22 mouse cellular contexts compared by ENCODE assay signal in genomic region chr5:149642783-149643509, GRCm38 (mm10). TPM values are rescaled to one million over a fixed set of nuclear protein-coding genes. Genes with fewer than 3 reads are reported as not detected.
A peak's percentile ranks its signal among the peaks of the same experiment; 100 is the strongest.
DNase-seq lines count a peak whose midpoint lies in the region; ATAC-seq and TF ChIP-seq lines count a peak whose summit lies in the region.
"Had no signal": no experiment of that assay in that cellular context is flagged by ENCODE, and none has a peak within 500 bp of the region (broad histone marks: within the 10 kb centered on the region; RNA-seq: fewer than 3 reads in every experiment).

No protein-coding gene starts in this region.

- peaks cover 35% of the 10 kb centered on the region for H3K79me2 ChIP-seq in MEL (ENCODE audit: control insufficient read depth, insufficient read depth, low read length, poor library complexity)

- H3K9ac ChIP-seq in liver, embryonic 11.5 days (ENCODE audit: low read depth, low read length): 0 out of 2 replicates have a peak overlapping the region, but pooled peaks have one; percentile 34
- peak overlapping the region; percentile 86 for H3K9ac ChIP-seq in MEL (ENCODE audit: control insufficient read depth, low read depth, low read length, poor library complexity, severe bottlenecking)
- H3K9ac ChIP-seq in kidney, embryonic 15.5 days: no peak overlapping the region
- H3K9ac ChIP-seq in lung, postnatal 0 days (replicated peaks; ENCODE audit: low read depth): no peak overlapping the region
- H3K9ac ChIP-seq: forebrain, embryonic 12.5 days; hindbrain, embryonic 15.5 days; midbrain, embryonic 15.5 days; neural tube, embryonic 12.5 days had no signal

- no peak for TF ChIP-seq CTCF in E14TG2a.4 (conservative IDR thresholded peaks at IDR 0.05; ENCODE audit: low read length)
- TF ChIP-seq CTCF in MEL (IDR thresholded peaks at IDR 0.05 in 2 of 3, conservative IDR thresholded peaks at IDR 0.05 in 1 of 3; ENCODE audit: control insufficient read depth in 1 of 3, insufficient read depth in 1 of 3, low read depth in 2 of 3, low read length in 3 of 3, poor library complexity in 1 of 3, severe bottlenecking in 1 of 3): no peak
- TF ChIP-seq CTCF in lung, postnatal 0 days (IDR thresholded peaks at IDR 0.05): no peak

- H3K9me3 ChIP-seq in liver, embryonic 11.5 days (ENCODE audit: control insufficient read depth, low read length): no peaks in the 10 kb centered on the region
- no peaks in the 10 kb centered on the region for H3K9me3 ChIP-seq in E14TG2a.4 (ENCODE audit: low read length)
- no peaks in the 10 kb centered on the region for H3K9me3 ChIP-seq in MEL (replicated peaks; ENCODE audit: insufficient read depth, low read length)
- no peaks in the 10 kb centered on the region for H3K9me3 ChIP-seq in kidney, embryonic 15.5 days (replicated peaks)
- no peaks in the 10 kb centered on the region for H3K9me3 ChIP-seq in lung, postnatal 0 days (ENCODE audit: low read length)
- H3K9me3 ChIP-seq: embryonic facial prominence, embryonic 10.5 days; forebrain, embryonic 12.5 days; heart, embryonic 10.5 days; hindbrain, embryonic 15.5 days; megakaryocyte, embryonic 14.5 days; midbrain, embryonic 15.5 days; neural tube, embryonic 12.5 days had no signal

- WGBS in liver, embryonic 11.5 days: 78% methylated on average over 11 of the region's 11 CpGs
- 73% methylated on average over 11 of the region's 11 CpGs for WGBS in kidney, embryonic 15.5 days
- 69% methylated on average over 11 of the region's 11 CpGs for WGBS in lung, postnatal 0 days

- TF ChIP-seq EP300 in MEL (IDR thresholded peaks at IDR 0.05; ENCODE audit: low read depth in 1 of 2, low read length in 2 of 2): no peak
- TF ChIP-seq EP300 in lung, postnatal 0 days (IDR thresholded peaks at IDR 0.05): no peak

- H3K27me3 ChIP-seq in liver, embryonic 11.5 days (replicated peaks; ENCODE audit: control insufficient read depth, insufficient read depth, low read length): no peaks in the 10 kb centered on the region
- H3K27me3 ChIP-seq in E14TG2a.4 (ENCODE audit: insufficient read depth, low read length) (no peaks in the 10 kb centered on the region), MEL (ENCODE audit: control insufficient read depth in 1 of 2, insufficient read depth in 2 of 2, low read length in 2 of 2) (no peaks in the 10 kb centered on the region)
- H3K27me3 ChIP-seq in kidney, embryonic 15.5 days: no peaks in the 10 kb centered on the region
- H3K27me3 ChIP-seq in lung, postnatal 0 days (replicated peaks; ENCODE audit: insufficient read depth, low read length): no peaks in the 10 kb centered on the region
- H3K27me3 ChIP-seq: forebrain, embryonic 12.5 days; hindbrain, embryonic 15.5 days; megakaryocyte, embryonic 14.5 days; midbrain, embryonic 15.5 days; neural tube, embryonic 12.5 days had no signal

- H3K36me3 ChIP-seq in liver, embryonic 11.5 days (ENCODE audit: control insufficient read depth, insufficient read depth, low read length): no peaks in the 10 kb centered on the region
- peaks cover 5% of the 10 kb centered on the region; the same call in 1 of the 2 replicates for H3K36me3 ChIP-seq in E14TG2a.4 (ENCODE audit: insufficient read depth, low read length)
- peaks cover 0 to 44% of the 10 kb centered on the region in 2 experiments; a peak in 2 of 4 replicates for H3K36me3 ChIP-seq in MEL (ENCODE audit: control insufficient read depth in 1 of 2, insufficient read depth in 2 of 2, low read length in 2 of 2)
- no peaks in the 10 kb centered on the region for H3K36me3 ChIP-seq in kidney, embryonic 15.5 days
- no peaks in the 10 kb centered on the region for H3K36me3 ChIP-seq in lung, postnatal 0 days (ENCODE audit: insufficient read depth, low read length)
- H3K36me3 ChIP-seq: embryonic facial prominence, embryonic 10.5 days; forebrain, embryonic 12.5 days; heart, embryonic 10.5 days; hindbrain, embryonic 15.5 days; midbrain, embryonic 15.5 days; neural tube, embryonic 12.5 days had no signal

- intact Hi-C loops in left cerebral cortex, postnatal 25 days (cut with DNase I): loop anchor here (10.0 kb wide), 1 partner anchor 212 kb away; no protein-coding TSS in a partner anchor

- peaks cover 2% of the 10 kb centered on the region for H3K4me1 ChIP-seq in liver, embryonic 11.5 days (replicated peaks; ENCODE audit: control insufficient read depth, insufficient read depth, low read length)
- H3K4me1 ChIP-seq in E14TG2a.4 (replicated peaks; ENCODE audit: low read depth, low read length) (peaks cover 27% of the 10 kb centered on the region), MEL (ENCODE audit: control insufficient read depth in 1 of 2, insufficient read depth in 2 of 2, low read length in 2 of 2) (peaks cover 21 to 42% of the 10 kb centered on the region in 2 experiments)
- H3K4me1 ChIP-seq in kidney, embryonic 15.5 days: no peaks in the 10 kb centered on the region
- no peaks in the 10 kb centered on the region for H3K4me1 ChIP-seq in lung, postnatal 0 days (ENCODE audit: insufficient read depth, low read depth, low read length)
- H3K4me1 ChIP-seq: heart, embryonic 10.5 days; neural tube, embryonic 12.5 days had no signal

- no peak overlapping the region for H3K27ac ChIP-seq in liver, embryonic 11.5 days (ENCODE audit: low read depth, low read length)
- H3K27ac ChIP-seq in MEL (ENCODE audit: control insufficient read depth, low read depth, low read length): peak overlapping the region; percentile 98
- H3K27ac ChIP-seq in kidney, embryonic 15.5 days: no peak overlapping the region
- H3K27ac ChIP-seq in lung, postnatal 0 days (ENCODE audit: low read length): no peak overlapping the region
- H3K27ac ChIP-seq: embryonic facial prominence, embryonic 10.5 days; forebrain, embryonic 12.5 days; gastrocnemius, adult 2 months; heart, embryonic 10.5 days; hindbrain, embryonic 15.5 days; midbrain, embryonic 15.5 days; neural tube, embryonic 12.5 days had no signal

- no peak for DNase-seq in liver, embryonic 11.5 days (ENCODE audit: low spot score)
- DNase-seq in liver (no peak), MEL (ENCODE audit: low read depth, low spot score) (peak; percentile 57)
- peak; percentile 35 to 73 for DNase-seq in left cerebral cortex, postnatal 25 days (ENCODE audit: low spot score in 2 of 2)
- DNase-seq in lung, postnatal 0 days (ENCODE audit: low spot score): no peak
- DNase-seq: adrenal gland, postnatal 25 days; B cell, adult 2 months; cerebellum, adult 11 months; cerebellum, adult 9-11 months; gastrocnemius, adult 2 months; heart, postnatal 4 days; lung, adult 2 months had no signal

- TF ChIP-seq POLR2A in MEL (IDR thresholded peaks at IDR 0.05; ENCODE audit: control insufficient read depth in 1 of 2, insufficient read depth in 1 of 2, low read depth in 1 of 2, low read length in 2 of 2, poor library complexity in 1 of 2): no peak

- ATAC-seq in liver, embryonic 11.5 days (replicated peaks; ENCODE audit: low FRiP score): no peak
- ATAC-seq in kidney, embryonic 15.5 days (replicated peaks; ENCODE audit: low FRiP score): no peak
- ATAC-seq in erythroid progenitor cell, adult 5-6 weeks (replicated peaks; ENCODE audit: low FRiP score, poor library complexity, severe bottlenecking): no peak
- ATAC-seq in lung, postnatal 0 days: no peak
- ATAC-seq: midbrain, embryonic 15.5 days had no signal

- TF ChIP-seq RAD21 in MEL (IDR thresholded peaks at IDR 0.05; ENCODE audit: low read depth, low read length): no peak

- no peak overlapping the region for H3K4me3 ChIP-seq in liver, embryonic 11.5 days (ENCODE audit: low read depth, low read length)
- H3K4me3 ChIP-seq in E14TG2a.4 (replicated peaks; ENCODE audit: low read length) (peak overlapping the region; percentile 74; the same call in 1 of the 2 replicates), MEL (ENCODE audit: control insufficient read depth in 1 of 2, insufficient read depth in 1 of 2, low read depth in 2 of 2, low read length in 2 of 2) (peak overlapping the region; percentile 77 to 78)
- H3K4me3 ChIP-seq in kidney, embryonic 15.5 days (replicated peaks): no peak overlapping the region
- no peak overlapping the region for H3K4me3 ChIP-seq in lung, postnatal 0 days (ENCODE audit: low read depth, low read length)
- H3K4me3 ChIP-seq: embryonic facial prominence, embryonic 10.5 days; forebrain, embryonic 12.5 days; gastrocnemius, adult 2 months; heart, embryonic 10.5 days; hindbrain, embryonic 15.5 days; megakaryocyte, embryonic 14.5 days; midbrain, embryonic 15.5 days; neural tube, embryonic 12.5 days had no signal

- H3K4me2 ChIP-seq in liver, embryonic 11.5 days: peak overlapping the region; percentile 7
- no peak overlapping the region for H3K4me2 ChIP-seq in kidney, embryonic 15.5 days
- no peak overlapping the region for H3K4me2 ChIP-seq in lung, postnatal 0 days (replicated peaks; ENCODE audit: low read depth, low read length)
- H3K4me2 ChIP-seq: forebrain, embryonic 12.5 days; hindbrain, embryonic 15.5 days; midbrain, embryonic 15.5 days; neural tube, embryonic 12.5 days had no signal

TF ChIP-seq in MEL, 35 proteins besides CTCF, POLR2A, EP300 and RAD21:
- TF ChIP-seq TBP (IDR thresholded peaks at IDR 0.05; ENCODE audit: low read depth, low read length) (peak; percentile 24; the same call in 1 of the 2 replicates), POLR2AphosphoS2 (IDR thresholded peaks at IDR 0.05; ENCODE audit: low read length) (no peak)

RNA-seq across cellular contexts. Expression of gene Hsph1, which starts 6.8 kb away (rescaled TPM):
- polyA plus RNA-seq in liver, embryonic 11.5 days (2014; fragmentation: Nextera tagmentation; extraction: Ambion mirVana): 116 and 119 TPM in 2 replicates
- total RNA-seq in MEL (2012; rRNA removed): 170 and 176 TPM in 2 replicates
- 100 to 1,000 TPM; 300 to 388 TPM for polyA plus RNA-seq in MEL (2012; ENCODE audit: insufficient read depth in 1 of 2, insufficient read length in 2 of 2, low read depth in 1 of 2, low replicate concordance in 2 of 2, missing spikeins in 1 of 2)
- total RNA-seq in left cerebral cortex, postnatal 25 days (2021): 100 to 1,000 TPM; 388 to 390 TPM
- 62.6 and 68.8 TPM in 2 replicates for polyA plus RNA-seq in kidney, embryonic 15.5 days (2015; fragmentation: Nextera tagmentation; extraction: Ambion mirVana)
- total RNA-seq in erythroid progenitor cell, adult 5-6 weeks (2015; ENCODE audit: low replicate concordance): 11.2 and 36.9 TPM in 2 replicates
- 3.8 and 23.2 TPM in 2 replicates for total RNA-seq in erythroid progenitor cell, adult 5-6 weeks (2017; ENCODE audit: low replicate concordance)
- 7.3 and 14.7 TPM in 2 replicates for polyA plus RNA-seq in lung, postnatal 0 days (2015; fragmentation: Nextera tagmentation; extraction: Ambion mirVana)

RNA-seq across cellular contexts. Expression of gene B3glct, which starts 35.1 kb away (rescaled TPM):
- 13.2 and 13.4 TPM in 2 replicates for polyA plus RNA-seq in liver, embryonic 11.5 days (2014; fragmentation: Nextera tagmentation; extraction: Ambion mirVana)
- 9.1 and 14.2 TPM in 2 replicates for total RNA-seq in MEL (2012; rRNA removed)
- polyA plus RNA-seq in MEL (2012; ENCODE audit: insufficient read depth in 1 of 2, insufficient read length in 2 of 2, low read depth in 1 of 2, low replicate concordance in 2 of 2, missing spikeins in 1 of 2): 10 to 100 TPM in 1 of 2 experiments, not detected in 1; 12.1 TPM
- 10 to 100 TPM; 14.8 to 16.3 TPM for total RNA-seq in left cerebral cortex, postnatal 25 days (2021)
- 16.9 and 17.1 TPM in 2 replicates for polyA plus RNA-seq in kidney, embryonic 15.5 days (2015; fragmentation: Nextera tagmentation; extraction: Ambion mirVana)
- 4.0 and 11.7 TPM in 2 replicates for total RNA-seq in erythroid progenitor cell, adult 5-6 weeks (2015; ENCODE audit: low replicate concordance)
- total RNA-seq in erythroid progenitor cell, adult 5-6 weeks (2017; ENCODE audit: low replicate concordance): 5.1 and 6.7 TPM in 2 replicates
- 5.0 and 5.1 TPM in 2 replicates for polyA plus RNA-seq in lung, postnatal 0 days (2015; fragmentation: Nextera tagmentation; extraction: Ambion mirVana)

Comparison
In these comparisons a context has a peak if more than half of its experiments do, and no peak if none do; other contexts are left out.
1. DNase-seq: peak in MEL (single experiment) and left cerebral cortex, postnatal 25 days (2 of 2); none in liver, embryonic 11.5 days (single experiment), liver (single experiment) and lung, postnatal 0 days (single experiment).
2. H3K4me3 ChIP-seq: peak in E14TG2a.4 (single experiment) and MEL (2 of 2); none in liver, embryonic 11.5 days (single experiment), kidney, embryonic 15.5 days (single experiment) and lung, postnatal 0 days (single experiment).
3. H3K9ac ChIP-seq: peak in liver, embryonic 11.5 days (single experiment) and MEL (single experiment); none in kidney, embryonic 15.5 days (single experiment) and lung, postnatal 0 days (single experiment).